Mouse (Mus musculus) stomach, postnatal 0 days (tissue): Measurements from ENCODE around the gene Tmc4.
"Not testable (repeated sequence)": the region's sequence is repeated elsewhere in the genome, so short reads cannot be mapped to it uniquely, and the experiment has no call there.

Experiments used
- CTCF ChIP-seq: IDR thresholded peaks from 2 replicates; pipeline ENCODE4 v1.5.1; 2016; ENCODE audit warnings: antibody characterized with exemption, low read depth, mild to moderate bottlenecking, moderate library complexity
- EP300 ChIP-seq: optimal IDR thresholded peaks from 2 replicates; pipeline ENCODE3; 2016; ENCODE audit warnings: antibody characterized with exemption

- not testable (repeated sequence) for TF ChIP-seq CTCF, EP300
Observed at GRCm38 (mm10) chr7:3720268-3720667, 42.9 kb upstream of the Tmc4 start, which contains the start of gene Pirb.
